Mouse (Mus musculus): ENCODE results near the gene Actr5. TPM values are rescaled to one million over a fixed set of nuclear protein-coding genes. Genes with fewer than 3 reads are reported as not detected.
A peak's percentile ranks its signal among the peaks of the same experiment; 100 is the strongest.

Actr5 gene
- polyA plus RNA-seq, 1 experiment: 6.4 TPM

DNA sequence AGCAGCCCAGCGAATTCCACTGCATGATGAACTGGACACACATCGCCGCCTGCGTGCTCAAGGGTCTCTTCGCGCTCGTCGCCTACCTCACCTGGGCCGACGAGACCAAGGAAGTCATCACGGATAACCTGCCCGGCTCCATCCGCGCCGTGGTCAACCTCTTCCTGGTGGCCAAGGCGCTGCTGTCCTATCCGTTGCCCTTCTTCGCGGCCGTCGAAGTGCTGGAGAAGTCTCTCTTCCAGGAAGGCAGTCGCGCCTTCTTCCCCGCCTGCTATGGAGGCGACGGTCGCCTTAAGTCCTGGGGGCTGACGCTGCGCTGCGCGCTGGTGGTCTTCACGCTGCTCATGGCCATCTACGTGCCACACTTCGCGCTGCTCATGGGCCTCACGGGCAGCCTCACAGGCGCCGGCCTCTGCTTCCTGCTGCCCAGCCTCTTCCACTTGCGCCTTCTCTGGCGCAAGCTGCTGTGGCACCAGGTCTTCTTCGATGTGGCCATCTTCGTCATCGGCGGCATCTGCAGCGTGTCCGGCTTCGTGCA, 10.2 kb upstream of the Actr5 start:
- Histone ChIP-seq H3K4me3 (ENCODE audit: insufficient read depth, low read depth, low read length) (no peak overlapping the region), H3K27me3 (replicated peaks; ENCODE audit: control insufficient read depth, insufficient read depth, low read length) (peaks cover 2% of the 10 kb centered on the region), H3K4me1 (ENCODE audit: control insufficient read depth, insufficient read depth, low read length) (no peaks in the 10 kb centered on the region), H3K27ac (ENCODE audit: insufficient read depth, low read depth, low read length) (no peak overlapping the region), H3K36me3 (ENCODE audit: control insufficient read depth, insufficient read depth, low read length) (no peaks in the 10 kb centered on the region)
- DNase-seq: no peak
- 2% methylated on average over 47 of the region's 47 CpGs for WGBS
- TF ChIP-seq POLR2A (IDR thresholded peaks at IDR 0.05; ENCODE audit: low read depth, low read length): no peak
- TF ChIP-seq CTCF (conservative IDR thresholded peaks at IDR 0.05; ENCODE audit: insufficient read depth, insufficient read length, low read depth, low read length): no peak

DNA sequence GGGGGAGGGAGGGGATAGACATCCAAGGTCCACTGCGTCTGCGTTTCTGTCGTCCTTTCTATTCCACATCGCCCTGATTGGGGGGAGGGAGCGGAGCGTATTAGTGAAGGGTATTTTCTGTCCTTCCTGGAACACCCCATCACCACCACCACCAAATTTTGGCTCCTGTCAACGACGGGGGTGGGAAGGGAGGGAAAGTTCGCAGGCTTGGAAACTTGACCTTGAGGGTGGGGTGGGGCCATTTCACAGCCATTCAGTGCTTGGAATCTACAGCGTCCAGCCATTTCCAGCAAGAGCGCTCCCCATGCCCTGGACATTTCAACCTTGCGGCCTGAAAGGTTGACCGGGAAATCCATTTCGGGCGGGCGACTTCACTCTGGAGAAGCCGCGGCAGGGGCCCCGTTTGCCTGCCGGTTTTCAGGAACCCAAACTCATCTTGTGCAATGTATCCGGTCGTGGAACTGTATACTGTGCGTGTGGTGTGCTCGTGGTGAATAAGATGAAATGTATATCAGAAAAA, 9.5 kb upstream of the Actr5 start:
- 3% methylated on average over 24 of the region's 24 CpGs for WGBS
- TF ChIP-seq POLR2A (IDR thresholded peaks at IDR 0.05; ENCODE audit: low read depth, low read length): no peak
- Histone ChIP-seq H3K4me1 (ENCODE audit: control insufficient read depth, insufficient read depth, low read length) (no peaks in the 10 kb centered on the region), H3K36me3 (ENCODE audit: control insufficient read depth, insufficient read depth, low read length) (no peaks in the 10 kb centered on the region), H3K27ac (ENCODE audit: insufficient read depth, low read depth, low read length) (no peak overlapping the region), H3K4me3 (ENCODE audit: insufficient read depth, low read depth, low read length) (no peak overlapping the region), H3K27me3 (replicated peaks; ENCODE audit: control insufficient read depth, insufficient read depth, low read length) (peaks cover 2% of the 10 kb centered on the region)
- DNase-seq: no peak

DNA sequence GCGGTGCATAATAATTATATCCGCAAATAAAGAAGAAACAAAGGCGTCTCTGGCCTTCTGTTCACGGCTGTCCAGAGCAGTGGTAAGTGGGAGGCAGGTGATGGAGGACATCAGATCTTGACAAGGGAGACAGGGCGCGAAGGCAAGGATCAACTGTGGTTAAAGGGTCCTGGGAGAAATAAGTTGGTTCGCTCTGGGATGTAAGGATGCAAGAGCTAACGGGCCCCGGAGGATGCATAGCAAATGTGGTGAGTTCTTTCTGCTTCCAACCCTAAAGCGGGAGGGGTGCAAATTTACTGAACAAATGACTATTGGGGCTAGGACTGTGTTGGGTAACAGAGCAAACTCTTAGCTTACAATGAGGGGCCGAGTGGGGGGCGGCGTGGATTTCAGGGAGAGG, 9.0 kb upstream of the Actr5 start:
- H3K27ac ChIP-seq (ENCODE audit: insufficient read depth, low read depth, low read length): no peak overlapping the region
- WGBS: 7% methylated on average over 13 of the region's 13 CpGs
- TF ChIP-seq CTCF (conservative IDR thresholded peaks at IDR 0.05; ENCODE audit: insufficient read depth, insufficient read length, low read depth, low read length) (no peak), POLR2A (IDR thresholded peaks at IDR 0.05; ENCODE audit: low read depth, low read length) (no peak)
- H3K36me3 ChIP-seq (ENCODE audit: control insufficient read depth, insufficient read depth, low read length): no peaks in the 10 kb centered on the region
- no peak overlapping the region for H3K4me3 ChIP-seq (ENCODE audit: insufficient read depth, low read depth, low read length)
- no peaks in the 10 kb centered on the region; the same call in 1 of the 2 replicates for H3K27me3 ChIP-seq (replicated peaks; ENCODE audit: control insufficient read depth, insufficient read depth, low read length)
- DNase-seq: no peak
- H3K4me1 ChIP-seq (ENCODE audit: control insufficient read depth, insufficient read depth, low read length): no peaks in the 10 kb centered on the region

DNA sequence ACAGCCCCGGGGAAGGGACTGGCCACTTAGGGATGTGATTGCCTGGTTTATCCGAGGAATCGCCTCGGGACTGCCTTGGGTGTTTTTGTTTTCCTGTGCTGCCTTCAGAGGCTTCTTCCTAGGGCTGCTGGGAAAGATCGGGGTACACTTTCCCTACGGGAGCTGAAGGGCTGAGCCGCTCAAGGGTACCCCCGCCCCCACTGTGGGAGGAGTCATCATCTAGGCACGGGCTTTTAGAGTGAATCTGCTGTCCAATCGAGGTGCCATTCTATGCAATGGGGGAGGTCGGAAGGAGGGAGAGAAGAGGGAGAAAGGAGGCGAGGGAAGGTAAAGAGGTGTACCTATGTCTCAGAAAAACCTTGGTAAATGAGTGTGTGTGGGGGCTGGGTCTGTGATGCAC, 8.4 kb upstream of the Actr5 start:
- H3K27ac ChIP-seq (ENCODE audit: insufficient read depth, low read depth, low read length): no peak overlapping the region
- no peaks in the 10 kb centered on the region for H3K4me1 ChIP-seq (ENCODE audit: control insufficient read depth, insufficient read depth, low read length)
- no peak overlapping the region for H3K4me3 ChIP-seq (ENCODE audit: insufficient read depth, low read depth, low read length)
- TF ChIP-seq CTCF (conservative IDR thresholded peaks at IDR 0.05; ENCODE audit: insufficient read depth, insufficient read length, low read depth, low read length) (no peak), POLR2A (IDR thresholded peaks at IDR 0.05; ENCODE audit: low read depth, low read length) (no peak)
- no peak for DNase-seq
- no peaks in the 10 kb centered on the region; the same call in 1 of the 2 replicates for H3K27me3 ChIP-seq (replicated peaks; ENCODE audit: control insufficient read depth, insufficient read depth, low read length)
- H3K36me3 ChIP-seq (ENCODE audit: control insufficient read depth, insufficient read depth, low read length): no peaks in the 10 kb centered on the region
- WGBS: 3% methylated on average over 12 of the region's 12 CpGs

DNA sequence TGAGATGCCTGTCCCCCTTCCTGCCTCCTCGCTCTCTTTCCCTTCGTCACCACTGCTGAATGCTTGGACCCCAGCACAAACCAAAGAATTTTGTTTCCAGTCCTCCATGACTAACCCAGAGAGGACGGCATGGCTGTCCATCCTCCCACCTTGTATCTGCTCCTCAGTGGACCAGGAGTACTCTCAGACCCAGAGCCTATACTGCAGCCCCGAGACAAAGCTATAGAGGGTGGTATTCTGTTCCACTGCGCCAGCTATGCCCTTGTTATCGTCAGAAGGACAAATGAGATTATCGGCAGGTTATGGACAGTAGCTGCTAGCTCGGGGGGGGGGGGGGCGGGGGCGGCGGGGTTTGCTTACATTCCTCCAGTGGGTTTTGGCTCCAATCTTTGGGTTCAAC, 7.9 kb upstream of the Actr5 start:
- TF ChIP-seq CTCF (conservative IDR thresholded peaks at IDR 0.05; ENCODE audit: insufficient read depth, insufficient read length, low read depth, low read length) (no peak), POLR2A (IDR thresholded peaks at IDR 0.05; ENCODE audit: low read depth, low read length) (no peak)
- no peak for DNase-seq
- H3K36me3 ChIP-seq (ENCODE audit: control insufficient read depth, insufficient read depth, low read length): no peaks in the 10 kb centered on the region
- 14% methylated on average over 11 of the region's 11 CpGs for whole genome bisulfite sequencing
- H3K27ac ChIP-seq (ENCODE audit: insufficient read depth, low read depth, low read length): no peak overlapping the region
- H3K4me3 ChIP-seq (ENCODE audit: insufficient read depth, low read depth, low read length): no peak overlapping the region
- H3K27me3 ChIP-seq (replicated peaks; ENCODE audit: control insufficient read depth, insufficient read depth, low read length): no peaks in the 10 kb centered on the region; the same call in 1 of the 2 replicates
- H3K4me1 ChIP-seq (ENCODE audit: control insufficient read depth, insufficient read depth, low read length): no peaks in the 10 kb centered on the region

DNA sequence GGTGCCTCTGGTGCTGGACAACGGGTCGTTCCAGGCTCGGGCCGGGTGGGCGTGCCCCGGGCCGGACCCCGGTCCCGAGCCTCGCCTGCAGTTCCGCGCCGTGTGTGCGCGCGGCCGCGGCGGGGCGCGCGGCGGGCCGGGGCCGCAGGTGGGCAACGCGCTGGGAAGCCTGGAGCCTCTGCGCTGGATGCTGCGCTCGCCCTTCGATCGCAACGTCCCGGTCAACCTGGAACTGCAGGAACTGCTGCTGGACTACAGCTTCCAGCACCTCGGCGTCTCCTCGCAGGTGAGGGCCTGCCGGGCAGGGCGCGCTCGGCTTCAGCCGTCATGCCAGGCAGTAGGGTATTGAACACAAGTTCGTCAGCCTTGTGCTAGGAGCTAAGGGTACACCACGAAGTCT, 543 bp downstream of the Actr5 start:
- peak overlapping the region; percentile 80 for H3K4me3 ChIP-seq (ENCODE audit: insufficient read depth, low read depth, low read length)
- no peak for TF ChIP-seq CTCF (conservative IDR thresholded peaks at IDR 0.05; ENCODE audit: insufficient read depth, insufficient read length, low read depth, low read length)
- no peak for TF ChIP-seq POLR2A (IDR thresholded peaks at IDR 0.05; ENCODE audit: low read depth, low read length)
- H3K36me3 ChIP-seq (ENCODE audit: control insufficient read depth, insufficient read depth, low read length): no peaks in the 10 kb centered on the region
- no peak for DNase-seq
- H3K27ac ChIP-seq (ENCODE audit: insufficient read depth, low read depth, low read length): peak overlapping the region; percentile 88
- peaks cover 4% of the 10 kb centered on the region; the same call in 1 of the 2 replicates for H3K4me1 ChIP-seq (ENCODE audit: control insufficient read depth, insufficient read depth, low read length)
- WGBS: under 1% methylated on average over 44 of the region's 44 CpGs
- H3K27me3 ChIP-seq (replicated peaks; ENCODE audit: control insufficient read depth, insufficient read depth, low read length): no peaks in the 10 kb centered on the region

DNA sequence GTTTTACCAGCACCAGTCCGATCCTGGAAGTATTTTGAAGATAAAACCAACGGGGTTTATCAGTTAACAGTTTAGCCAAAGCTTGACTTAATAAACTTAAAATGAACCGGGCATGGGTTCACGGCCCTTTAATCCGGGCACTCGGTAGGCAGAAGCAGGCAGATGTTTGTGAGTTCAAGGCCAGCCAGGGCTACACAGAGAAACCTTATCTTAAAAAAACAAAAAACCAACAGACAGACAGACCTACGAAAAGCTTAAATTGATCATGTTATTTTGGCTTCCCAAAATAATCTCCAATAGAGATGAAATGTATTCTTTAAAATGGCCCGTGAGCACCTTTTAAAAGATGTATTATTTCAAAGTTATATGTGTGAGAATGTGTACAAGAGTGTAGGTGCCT, 1.0 kb downstream of the Actr5 start:
- Histone ChIP-seq H3K4me3 (ENCODE audit: insufficient read depth, low read depth, low read length) (peak overlapping the region; percentile 80), H3K36me3 (ENCODE audit: control insufficient read depth, insufficient read depth, low read length) (no peaks in the 10 kb centered on the region), H3K27ac (ENCODE audit: insufficient read depth, low read depth, low read length) (no peak overlapping the region), H3K4me1 (ENCODE audit: control insufficient read depth, insufficient read depth, low read length) (peaks cover 4% of the 10 kb centered on the region; the same call in 1 of the 2 replicates), H3K27me3 (replicated peaks; ENCODE audit: control insufficient read depth, insufficient read depth, low read length) (no peaks in the 10 kb centered on the region)
- TF ChIP-seq POLR2A (IDR thresholded peaks at IDR 0.05; ENCODE audit: low read depth, low read length) (no peak), CTCF (conservative IDR thresholded peaks at IDR 0.05; ENCODE audit: insufficient read depth, insufficient read length, low read depth, low read length) (no peak)
- DNase-seq: no peak
- 32% methylated on average over 8 of the region's 8 CpGs for WGBS
